Mouse (Mus musculus) left cerebral cortex, postnatal 10 days (tissue): ENCODE measurements around the gene Fat1. TPM values are rescaled to one million over a fixed set of nuclear protein-coding genes. Genes with fewer than 3 reads are reported as not detected.
A peak's percentile ranks its signal among the peaks of the same experiment; 100 is the strongest.

Experiments
- DNase-seq, 2 experiments: peaks; one replicate each; pipeline ENCODE4 v3.0.0; 2021 to 2022; ENCODE audit warnings: low spot score in 2 of 2, mixed read lengths in 1 of 2; ENCODE audit errors: extremely low spot score in 1 of 2
- intact Hi-C: fragments of 180-260 bp; cut with DNase I; formaldehyde crosslinking; loops from one replicate; pipeline ENCODE4 v1.15.1; 2025
- total RNA-seq, 2 experiments: library from RNA; stranded (reverse); gene quantifications; 2 replicates each; pipeline ENCODE4 v1.2.3; 2021

Gene Fat1
- 10 to 100 TPM; 37.0 to 42.9 TPM for total RNA-seq

DNA sequence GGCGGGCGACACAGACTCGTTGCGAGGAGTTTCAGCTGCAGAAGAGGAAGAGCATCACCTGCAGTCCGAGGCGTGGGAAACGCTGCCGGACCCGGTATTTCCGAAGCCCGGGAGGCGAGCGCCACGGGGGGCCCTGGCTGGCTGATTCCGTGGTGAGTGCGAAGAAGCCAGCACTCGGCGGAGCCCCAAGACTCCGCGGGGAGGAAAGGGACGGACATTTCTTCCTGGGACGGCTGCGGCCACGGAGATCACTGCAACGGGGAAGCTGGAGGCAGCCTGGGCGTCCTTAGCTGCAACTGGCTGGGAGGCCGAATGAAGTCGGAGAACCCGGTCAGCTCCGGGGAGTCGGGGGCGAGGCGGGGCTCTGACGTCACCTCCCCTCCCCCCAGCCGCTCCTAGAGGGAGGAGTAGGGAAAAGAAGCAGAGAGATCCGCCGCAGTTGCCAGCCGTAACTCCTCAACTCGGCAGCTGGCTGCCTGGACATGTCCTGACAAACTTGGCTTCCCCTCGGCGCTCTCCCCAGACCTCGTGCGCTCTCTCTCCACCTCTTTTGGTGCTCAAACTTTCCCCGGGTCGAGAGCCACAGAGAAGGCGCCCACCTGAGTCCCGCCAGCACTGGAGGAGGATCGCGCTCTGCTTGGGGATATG, at the start of gene Fat1:
Gene Fat1 (plus strand): TSS at position 598 of the 648 bp plus-strand sequence.
- peak; percentile 58 to 91 for DNase-seq
- intact Hi-C loops = loop anchor here (1.0 to 10.0 kb wide), 4 partner anchors 50 to 560 kb away; no protein-coding TSS in a partner anchor

GRCm38 (mm10) chr8:44894626-44895025, 40.6 kb upstream of the Fat1 start:
- no peak for DNase-seq
- intact Hi-C loops = no loop called here

- intact Hi-C loops = no loop called here
- peak; percentile 1 to 22 for DNase-seq
Measured at GRCm38 (mm10) chr8:44899575-44899991, 35.7 kb upstream of the Fat1 start.

GRCm38 (mm10) chr8:44911126-44911903, 23.9 kb upstream of the Fat1 start:
- no peak for DNase-seq
- intact Hi-C loops = no loop called here

GRCm38 (mm10) chr8:44919487-44920082, 15.7 kb upstream of the Fat1 start:
- intact Hi-C loops = no loop called here
- no peak for DNase-seq

DNA sequence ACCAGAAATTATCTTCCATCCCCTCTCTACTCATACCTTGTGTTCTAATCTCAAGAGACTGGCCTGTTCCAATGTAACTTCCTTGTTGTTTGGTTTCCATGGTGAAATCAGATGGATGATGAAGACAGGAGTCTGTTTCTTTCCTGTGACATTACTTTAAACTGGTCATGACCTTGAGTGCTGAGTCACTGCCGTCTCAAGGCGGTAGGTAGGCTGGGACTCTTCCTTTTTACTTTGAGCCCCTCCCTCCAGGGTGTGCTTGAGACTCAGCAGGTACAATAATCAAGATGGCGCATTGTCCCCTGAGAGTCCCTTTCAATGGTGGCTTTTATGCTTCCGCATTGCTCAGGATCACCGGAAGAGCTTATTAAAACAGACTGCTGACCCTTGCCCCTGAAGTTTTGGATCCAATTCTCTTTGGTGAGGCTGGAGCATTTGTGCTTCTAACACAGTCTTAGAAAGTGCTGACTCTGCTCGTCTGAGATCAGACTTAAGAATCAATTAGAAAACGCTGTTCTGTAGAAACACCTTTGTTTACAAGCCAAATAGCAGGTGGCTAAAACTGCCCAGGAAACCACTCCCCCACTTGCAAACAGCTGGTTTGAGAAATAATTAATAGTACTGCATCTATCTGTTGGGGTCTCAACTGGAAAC, 14.7 kb upstream of the Fat1 start:
- intact Hi-C loops = no loop called here

GRCm38 (mm10) chr8:44924995-44925394, 10.3 kb upstream of the Fat1 start:
- intact Hi-C loops = no loop called here
- DNase-seq = no peak

More for the DNA sequence above, 14.7 kb upstream of the Fat1 start:
- no peak for DNase-seq

DNA sequence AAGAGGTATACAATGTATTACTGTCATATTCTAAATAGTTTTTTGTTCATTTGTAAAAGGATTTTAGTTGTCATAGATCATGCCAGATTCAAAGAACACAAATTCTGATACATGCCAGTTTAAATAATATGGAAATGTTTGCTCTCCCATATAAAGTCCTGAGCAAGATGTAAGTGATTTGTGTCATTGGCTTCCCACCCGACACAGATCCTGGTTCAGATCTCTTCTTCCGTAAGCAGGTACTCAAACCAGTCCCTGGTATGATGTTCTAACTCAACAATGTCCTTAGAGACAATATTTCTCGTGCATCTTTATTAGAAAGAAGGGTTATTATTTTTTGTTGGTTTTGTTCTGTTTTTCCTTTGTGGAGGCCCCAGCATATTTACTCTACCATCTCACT, 5.2 kb upstream of the Fat1 start:
- no peak for DNase-seq
- intact Hi-C loops = loop anchor here (10.0 kb wide), 1 partner anchor 555 kb away; no protein-coding TSS in a partner anchor

- intact Hi-C loops = loop anchor here (10.0 kb wide), 1 partner anchor 558 kb away; no protein-coding TSS in a partner anchor
Measured at GRCm38 (mm10) chr8:44932546-44933342, 2.5 kb upstream of the Fat1 start.

GRCm38 (mm10) chr8:44933478-44933877, 1.8 kb upstream of the Fat1 start:
- DNase-seq = no peak
- intact Hi-C loops = loop anchor here (10.0 kb wide), 1 partner anchor 559 kb away; no protein-coding TSS in a partner anchor

More at GRCm38 (mm10) chr8:44932546-44933342, 2.5 kb upstream of the Fat1 start:
- no peak for DNase-seq

DNA sequence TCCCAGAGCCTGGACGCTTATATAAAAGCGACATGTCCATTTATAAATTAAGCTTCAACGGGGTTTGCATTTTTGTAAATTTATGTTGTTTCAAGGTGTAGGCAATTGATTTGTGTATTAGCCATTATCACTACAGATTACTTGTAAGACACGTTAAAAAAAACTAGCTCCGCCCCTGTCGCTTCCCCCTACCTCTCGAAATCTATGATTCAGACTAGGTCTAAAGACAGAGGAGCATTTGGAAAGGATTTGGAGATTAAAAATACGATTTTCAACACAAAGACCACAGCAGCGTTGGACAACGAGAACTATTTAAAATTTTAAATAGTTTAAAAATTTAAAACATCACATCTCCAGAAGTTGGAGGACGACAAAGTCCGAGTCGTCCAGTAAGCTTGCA, 831 bp upstream of the Fat1 start:
- no peak for DNase-seq
- intact Hi-C loops = loop anchor here (10.0 kb wide), 1 partner anchor 560 kb away; no protein-coding TSS in a partner anchor

DNA sequence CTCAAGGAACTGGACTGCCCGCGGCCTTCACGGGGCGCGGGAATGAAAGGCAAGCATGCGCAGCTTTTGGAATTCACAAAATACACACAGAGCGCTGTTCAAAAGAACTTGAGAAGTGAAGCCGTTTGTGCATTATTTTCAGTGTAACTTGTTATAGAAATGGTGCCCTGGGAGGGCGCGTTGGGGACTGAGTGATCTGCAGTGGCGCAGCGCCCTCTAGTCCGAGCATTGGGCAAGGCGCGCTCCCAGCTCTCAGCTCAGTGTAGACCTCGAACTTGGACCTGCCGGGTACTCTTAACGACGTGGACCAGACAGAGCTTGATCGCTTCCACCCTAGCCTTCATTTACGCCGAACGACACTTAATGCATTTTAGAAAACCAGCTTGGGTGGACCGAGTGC, 494 bp downstream of the Fat1 start:
- intact Hi-C loops = loop anchor here (1.0 to 10.0 kb wide), 5 partner anchors 50 to 561 kb away; no protein-coding TSS in a partner anchor
- DNase-seq = peak; percentile 84 to 90

DNA sequence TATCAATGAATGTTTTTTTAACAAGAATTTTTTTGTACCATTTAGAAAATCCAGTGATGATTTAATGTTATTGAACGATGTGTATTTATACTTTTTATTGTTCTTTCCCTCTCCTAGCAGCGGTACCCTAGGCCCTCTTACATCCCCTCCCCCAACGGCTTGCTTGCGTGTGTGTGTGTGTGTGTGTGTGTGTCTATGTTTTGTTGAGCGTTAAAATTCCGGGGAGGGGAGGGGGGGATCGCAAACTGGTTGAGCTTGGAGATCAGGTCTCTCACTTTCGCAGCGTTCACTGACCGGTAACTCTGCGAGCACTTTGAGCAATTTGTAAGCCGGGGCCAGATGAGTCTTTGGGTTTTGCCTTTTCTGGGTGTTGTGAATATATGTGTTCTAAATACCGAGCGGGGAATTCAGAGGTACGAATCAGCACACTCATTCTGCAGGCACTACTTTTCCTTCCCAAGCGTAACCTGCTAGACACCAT, 1.3 kb downstream of the Fat1 start:
- no peak for DNase-seq
- intact Hi-C loops = loop anchor here (2.0 to 10.0 kb wide), 4 partner anchors 74 to 562 kb away; no protein-coding TSS in a partner anchor

GRCm38 (mm10) chr8:44937141-44937825, 2.0 kb downstream of the Fat1 start:
- intact Hi-C loops = loop anchor here (2.0 to 10.0 kb wide), 4 partner anchors 74 to 562 kb away; no protein-coding TSS in a partner anchor
- peak; percentile 57 to 76 for DNase-seq

- intact Hi-C loops = loop anchor here (2.0 to 10.0 kb wide), 4 partner anchors 73 to 563 kb away; no protein-coding TSS in a partner anchor
- peak; percentile 88 to 97 for DNase-seq
Measured at GRCm38 (mm10) chr8:44937905-44938642, 2.8 kb downstream of the Fat1 start.

GRCm38 (mm10) chr8:44938643-44938979, 3.4 kb downstream of the Fat1 start:
- intact Hi-C loops = loop anchor here (5.0 to 10.0 kb wide), 3 partner anchors 84 to 564 kb away; no protein-coding TSS in a partner anchor
- no peak for DNase-seq

DNA sequence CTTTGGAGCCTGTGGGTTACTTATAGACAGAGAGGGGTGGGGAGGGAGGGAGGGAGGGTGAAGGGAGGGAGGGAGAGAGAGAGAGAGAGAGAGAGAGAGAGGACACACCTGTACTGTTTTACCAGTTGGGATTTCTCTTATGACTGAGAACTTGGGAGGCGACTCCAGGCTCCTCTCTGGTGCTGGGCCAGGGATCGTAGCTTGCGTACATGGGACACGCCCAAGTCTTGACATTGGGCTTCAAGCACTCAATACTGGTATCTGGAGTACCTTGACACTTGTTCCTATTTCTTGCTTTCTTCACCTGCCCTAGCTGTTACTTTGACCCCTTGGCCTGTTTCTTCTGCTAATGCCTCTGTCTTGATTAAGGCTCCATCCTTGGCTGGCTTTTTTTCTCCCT, 10.3 kb downstream of the Fat1 start:
- intact Hi-C loops = no loop called here
- no peak for DNase-seq
